Mouse (Mus musculus): Measurements from ENCODE around the gene Pwwp2b. TPM values are rescaled to one million over a fixed set of nuclear protein-coding genes. Genes with fewer than 3 reads are reported as not detected.

Pwwp2b gene
- total RNA-seq, 2 experiments from 2014 or later, result 27.6 to 30.4 TPM

- no peak for DNase-seq (ENCODE audit: low spot score in 2 of 2)
Observed at GRCm38 (mm10) chr7:139295653-139296052, 47.4 kb downstream of the Pwwp2b start.

GRCm38 (mm10) chr7:139296552-139297100 lies 48.3 kb downstream of the Pwwp2b start:
- DNase-seq (ENCODE audit: low spot score in 2 of 2), result no peak

GRCm38 (mm10) chr7:139298446-139298845 lies 50.2 kb downstream of the Pwwp2b start:
- no peak for DNase-seq (ENCODE audit: low spot score in 2 of 2)

- peak; percentile 85 to 92 for DNase-seq (ENCODE audit: low spot score in 2 of 2)
Observed at GRCm38 (mm10) chr7:139299424-139299823, 51.1 kb downstream of the Pwwp2b start.

- DNase-seq (ENCODE audit: low spot score in 2 of 2), result no peak
Observed at GRCm38 (mm10) chr7:139300423-139300822, 52.1 kb downstream of the Pwwp2b start.

DNA sequence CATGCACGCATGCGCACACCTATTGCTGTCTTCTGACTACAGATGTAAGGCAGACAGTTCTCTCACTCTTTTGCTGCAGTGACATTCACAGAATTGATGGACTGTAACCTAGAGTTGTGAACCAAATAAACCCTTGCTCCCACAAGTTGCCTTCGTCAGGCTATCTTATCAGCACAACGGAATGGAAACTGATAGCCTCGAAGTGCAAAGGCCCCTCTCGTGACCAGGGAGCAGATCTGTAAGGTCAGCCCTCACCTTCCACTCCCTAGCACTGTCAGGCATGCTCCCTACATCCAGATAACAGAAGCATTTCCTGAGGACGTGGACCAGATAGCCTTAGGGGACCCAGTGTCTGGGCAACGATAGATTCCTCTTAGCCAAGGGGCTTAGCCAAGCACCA lies 53.2 kb downstream of the Pwwp2b start:
- DNase-seq (ENCODE audit: low spot score in 2 of 2), result no peak

DNA sequence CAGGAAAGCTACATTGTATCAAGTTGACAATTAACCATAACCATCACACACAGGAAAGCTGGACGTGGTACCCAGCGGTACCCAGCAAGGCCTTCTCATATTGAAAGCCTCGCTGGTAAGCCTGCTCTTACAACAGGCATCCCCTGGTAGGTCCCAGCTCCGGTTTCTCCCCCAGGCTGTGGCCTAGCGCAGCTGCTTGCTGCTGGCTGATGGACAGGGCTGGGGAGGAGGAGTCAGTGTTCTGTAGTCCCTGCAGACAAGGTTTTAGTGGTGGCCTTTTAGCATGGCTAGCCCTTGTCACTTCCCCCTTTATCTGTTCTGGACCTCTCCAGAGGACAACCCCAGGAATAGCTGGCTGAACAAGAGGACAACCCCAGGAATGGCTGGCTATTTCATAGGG lies 54.0 kb downstream of the Pwwp2b start:
- no peak for DNase-seq (ENCODE audit: low spot score in 2 of 2)

DNA sequence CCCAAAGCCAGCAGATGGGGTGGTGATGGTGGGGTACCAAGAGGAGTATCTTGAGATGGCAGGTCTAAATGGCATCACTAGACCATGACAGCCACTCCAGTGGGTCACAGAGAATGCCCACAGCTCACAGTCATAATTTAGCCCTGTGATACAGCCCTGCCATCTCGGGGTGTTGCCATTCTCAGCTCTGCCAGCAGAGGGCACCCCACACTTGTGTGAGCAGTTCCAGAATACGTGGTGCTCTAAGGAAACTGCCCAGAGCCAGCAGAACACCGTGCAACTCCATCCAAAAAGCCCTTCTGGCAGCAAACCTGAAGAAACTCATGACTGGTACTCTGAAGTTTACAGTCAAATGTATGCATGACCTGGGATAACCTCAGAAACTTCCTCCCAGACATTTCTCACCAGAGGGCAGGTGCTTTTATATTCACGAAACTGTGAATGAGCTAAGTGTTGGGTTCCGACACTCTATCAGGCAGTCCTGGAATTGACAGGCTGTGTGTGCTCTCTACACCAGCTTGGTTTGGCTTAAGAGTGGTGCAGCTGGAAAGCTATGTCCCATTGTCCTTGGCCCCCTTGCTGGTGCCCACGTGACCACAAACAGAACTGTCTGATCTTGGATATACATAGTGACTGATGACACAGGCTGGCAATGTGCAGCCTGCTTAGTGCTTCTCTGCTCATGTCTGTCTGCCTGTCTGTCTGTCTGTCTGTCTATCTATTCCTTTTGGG lies 55.2 kb downstream of the Pwwp2b start:
- peak; percentile 80 to 90 for DNase-seq (ENCODE audit: low spot score in 2 of 2)

DNA sequence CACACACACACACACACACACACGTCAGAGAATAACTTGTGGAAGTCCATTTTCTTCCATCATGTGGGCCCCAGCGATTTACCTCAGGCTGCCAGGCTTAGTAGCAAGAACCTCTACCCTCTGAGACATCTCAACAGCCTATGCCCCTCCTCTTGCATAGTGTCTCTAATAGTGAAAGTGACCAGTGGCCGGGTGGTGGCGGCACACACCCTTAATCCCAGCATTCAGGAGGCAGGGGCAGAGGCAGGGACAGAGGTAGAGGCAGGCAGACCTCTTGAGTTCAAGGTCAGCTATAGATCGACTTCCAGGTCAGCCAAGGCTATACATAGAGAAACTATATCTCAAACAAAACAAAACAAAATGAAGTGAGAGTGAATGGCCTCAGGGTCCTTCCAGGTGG lies 56.0 kb downstream of the Pwwp2b start:
- no peak for DNase-seq (ENCODE audit: low spot score in 2 of 2)

DNA sequence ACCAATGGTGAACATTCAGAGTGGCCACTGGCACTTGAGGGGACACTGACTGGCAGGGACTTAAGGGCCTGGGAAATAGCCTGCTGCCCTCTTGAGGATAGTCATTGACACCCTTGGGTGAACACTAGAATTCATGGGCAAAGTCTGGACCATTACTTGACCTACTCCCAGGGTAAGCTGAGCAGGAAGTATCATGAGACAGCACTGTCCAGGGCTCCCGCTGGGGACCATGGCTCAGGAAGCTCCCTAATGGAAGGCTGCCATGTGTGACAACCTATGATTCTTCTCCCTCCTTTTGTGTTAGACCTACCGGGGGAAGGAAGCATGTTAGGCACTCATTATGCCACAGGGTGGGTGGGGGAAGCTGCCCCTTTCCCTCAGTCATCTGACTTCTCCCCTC lies 58.8 kb downstream of the Pwwp2b start:
- no peak for DNase-seq (ENCODE audit: low spot score in 2 of 2)

DNA sequence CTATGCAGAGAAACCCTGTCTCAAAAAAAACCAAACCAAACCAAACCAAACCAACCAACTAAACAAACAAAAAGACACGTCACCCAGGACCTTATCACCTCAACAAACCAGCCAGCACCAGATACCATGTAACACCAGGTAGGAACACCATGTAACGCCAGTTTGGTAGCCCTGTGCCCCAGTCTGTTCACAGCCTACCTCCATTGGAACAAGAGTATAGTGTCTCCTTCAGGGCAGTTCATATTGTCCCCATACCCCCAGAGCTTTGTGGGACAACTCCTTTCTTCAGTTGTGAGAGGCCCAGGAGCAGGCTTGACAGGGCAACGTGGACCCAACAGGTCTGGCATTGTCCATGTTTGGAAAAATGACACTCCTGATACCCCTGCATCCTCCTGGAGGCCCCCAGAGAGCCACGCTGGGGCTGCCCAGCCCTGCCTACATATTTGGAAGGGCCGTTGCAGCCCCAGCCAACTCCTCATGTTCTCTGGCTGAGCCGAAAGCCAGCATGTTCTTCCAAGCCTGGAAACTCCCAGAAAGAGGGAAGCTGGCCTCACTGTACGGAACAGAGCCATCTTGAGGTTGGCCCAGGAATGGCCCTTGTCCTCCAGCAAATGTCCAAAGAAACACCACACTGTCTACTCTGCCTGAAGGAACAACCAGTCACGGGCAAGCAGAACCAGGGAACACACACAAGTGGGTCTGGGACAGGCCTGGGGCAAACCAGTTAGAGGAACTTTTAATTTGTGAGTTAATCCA lies 60.0 kb downstream of the Pwwp2b start:
- DNase-seq (ENCODE audit: low spot score in 2 of 2), result peak; percentile 26 to 64

GRCm38 (mm10) chr7:139309106-139309505 lies 60.8 kb downstream of the Pwwp2b start:
- no peak for DNase-seq (ENCODE audit: low spot score in 2 of 2)

DNA sequence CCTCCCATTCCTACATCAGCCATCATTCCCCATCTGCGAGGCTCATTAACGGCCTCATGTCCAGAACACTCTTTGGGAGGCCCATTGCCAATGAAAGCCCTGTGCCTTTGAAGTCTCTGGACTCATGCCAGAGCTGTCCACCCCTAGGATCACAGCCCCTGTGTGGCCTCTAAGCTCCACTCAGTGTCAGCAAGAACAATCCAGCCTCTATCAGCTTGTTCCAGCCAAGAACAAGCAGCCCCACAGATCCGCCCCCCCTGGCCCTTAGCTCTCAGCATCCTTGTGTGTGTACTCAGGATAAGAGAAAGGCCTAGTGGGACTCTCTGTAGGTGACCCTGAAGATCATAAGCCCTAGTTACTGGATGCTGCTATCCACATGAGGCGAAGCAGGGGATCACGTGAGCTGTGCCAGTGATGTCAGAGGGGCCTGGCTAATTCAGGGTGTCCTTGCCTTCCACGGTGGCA lies 62.2 kb downstream of the Pwwp2b start:
- no peak for DNase-seq (ENCODE audit: low spot score in 2 of 2)

- peak in 1 of 2 experiments; percentile 39 for DNase-seq (ENCODE audit: low spot score in 2 of 2)
Observed at GRCm38 (mm10) chr7:139312686-139313085, 64.4 kb downstream of the Pwwp2b start.

DNA sequence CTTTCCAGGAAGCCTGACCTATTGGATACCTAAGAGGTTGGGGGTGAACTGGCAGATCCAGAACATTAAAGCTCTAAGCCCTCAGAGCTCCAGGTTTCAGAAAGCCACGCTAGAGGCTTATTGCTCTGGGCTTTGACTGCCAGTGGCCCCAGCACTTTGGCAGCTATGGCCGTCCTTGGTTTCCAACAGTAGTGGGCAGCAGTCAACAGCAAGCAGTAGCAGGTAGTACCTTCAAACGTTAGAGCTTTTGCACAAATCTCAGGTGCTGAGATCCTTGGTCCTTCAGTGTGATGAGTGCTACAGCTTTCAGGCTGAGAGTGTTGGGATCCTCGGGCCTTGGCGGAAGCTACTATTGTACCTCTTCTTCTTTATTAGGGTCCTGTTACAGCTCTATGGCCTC lies 65.1 kb downstream of the Pwwp2b start:
- no peak for DNase-seq (ENCODE audit: low spot score in 2 of 2)

DNA sequence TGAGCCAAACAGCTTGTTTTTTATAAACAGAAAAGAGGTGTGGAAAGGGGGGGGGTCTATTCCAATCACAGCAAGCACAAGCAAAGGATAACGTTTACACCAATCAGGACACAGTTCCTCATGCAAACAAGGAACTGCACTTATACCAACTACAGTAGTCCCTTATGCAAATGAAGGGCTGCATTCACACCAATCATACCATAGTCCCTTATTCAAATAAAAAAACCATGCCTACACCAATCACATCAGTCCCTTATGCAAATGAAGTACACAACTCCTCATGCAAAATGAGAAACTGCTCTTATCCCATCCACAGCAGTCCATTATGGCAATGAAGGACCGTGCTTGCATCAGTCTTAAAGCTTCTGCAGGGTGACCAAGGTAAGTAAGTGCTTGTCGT lies 66.4 kb downstream of the Pwwp2b start:
- DNase-seq (ENCODE audit: low spot score in 2 of 2), result no peak

DNA sequence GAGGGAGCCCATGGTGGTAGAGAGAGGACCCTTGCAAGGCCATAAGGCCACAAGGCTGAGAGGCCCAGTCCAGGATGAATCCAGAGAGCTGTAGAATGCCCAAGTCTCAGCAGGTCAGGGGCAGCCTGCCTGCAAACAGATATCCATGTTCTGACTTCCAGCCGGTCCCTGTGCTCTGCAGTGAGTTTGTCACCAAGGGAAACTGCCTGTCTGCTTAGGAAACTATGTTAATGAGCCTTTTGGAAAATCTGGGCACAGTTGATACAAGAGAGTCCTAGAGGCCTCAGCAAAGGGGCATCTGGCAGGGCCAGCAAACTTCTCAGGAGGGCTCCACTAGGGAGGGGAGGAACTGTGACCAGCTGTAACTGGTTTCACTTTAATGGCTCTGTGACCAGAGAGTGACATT lies 70.7 kb downstream of the Pwwp2b start:
- DNase-seq (ENCODE audit: low spot score in 2 of 2), result peak; percentile 40 to 60

Other genes with a start within 250 kb of the Pwwp2b start
- 100 to 1,000 TPM; 102 to 105 TPM for gene Dpysl4, start 162.5 kb upstream of the Pwwp2b start, total RNA-seq (2021)
- gene Lrrc27, start 35.5 kb upstream of the Pwwp2b start, total RNA-seq (2021), result 1 to 10 TPM; 5.8 to 7.6 TPM
- 10 to 100 TPM; 57.3 to 60.2 TPM for gene Stk32c, start 35.2 kb upstream of the Pwwp2b start, total RNA-seq (2021)
- gene Inpp5a, start 140.6 kb downstream of the Pwwp2b start, total RNA-seq (2021), result 10 to 100 TPM; 41.1 to 41.2 TPM

All from layer of hippocampus, postnatal 14 days (tissue).